Mouse (Mus musculus) testis, adult 2 months (tissue): ENCODE results near the gene Spcs2. TPM values are rescaled to one million over a fixed set of nuclear protein-coding genes. Genes with fewer than 3 reads are reported as not detected.
A peak's percentile ranks its signal among the peaks of the same experiment; 100 is the strongest.

Experiments used
- H3K27ac ChIP-seq: fragments of 200-500 bp; 2 replicates; pipeline ENCODE4 v1.5.1; 2012; ENCODE audit warnings: low read depth, low read length; ENCODE audit not compliant: control insufficient read depth, insufficient read depth
- H3K27me3 ChIP-seq: fragments of 200-500 bp; 2 replicates; pipeline ENCODE4 v1.6.1; 2012; ENCODE audit warnings: mild to moderate bottlenecking, low read length, moderate library complexity; ENCODE audit not compliant: control insufficient read depth, insufficient read depth
- H3K36me3 ChIP-seq: fragments of 200-500 bp; 2 replicates; pipeline ENCODE4 v1.6.1; 2012; ENCODE audit warnings: mild to moderate bottlenecking, low read length; ENCODE audit not compliant: control insufficient read depth, insufficient read depth
- H3K4me1 ChIP-seq: fragments of 200-500 bp; 2 replicates; pipeline ENCODE4 v1.6.1; 2012; ENCODE audit warnings: low read length; ENCODE audit not compliant: control insufficient read depth, insufficient read depth
- H3K4me3 ChIP-seq: fragments of 200-500 bp; 2 replicates; pipeline ENCODE4 v1.5.1; 2012; ENCODE audit warnings: low read depth, mild to moderate bottlenecking, low read length, moderate library complexity, mixed read lengths; ENCODE audit not compliant: control insufficient read depth
- CTCF ChIP-seq: fragments of 200-500 bp; IDR thresholded peaks from 2 replicates; pipeline ENCODE4 v1.5.1; 2012; ENCODE audit warnings: low read depth, mild to moderate bottlenecking, inconsistent platforms, low read length, moderate library complexity; ENCODE audit not compliant: control insufficient read depth, insufficient read depth, insufficient replicate concordance
- POLR2A ChIP-seq: fragments of 200-500 bp; IDR thresholded peaks from 2 replicates; pipeline ENCODE4 v1.6.1; 2012; ENCODE audit warnings: low read depth, mild to moderate bottlenecking, inconsistent platforms, low read length, moderate library complexity; ENCODE audit not compliant: control insufficient read depth
- polyA plus RNA-seq: library from polyadenylated mRNA; depleted of rRNA; stranded (reverse); fragments of >200 nt; gene quantifications from 2 replicates; pipeline ENCODE4 v1.2.3, GENCODE M21; 2012

The Spcs2 gene
- polyA plus RNA-seq, 1 experiment: 204 TPM

DNA sequence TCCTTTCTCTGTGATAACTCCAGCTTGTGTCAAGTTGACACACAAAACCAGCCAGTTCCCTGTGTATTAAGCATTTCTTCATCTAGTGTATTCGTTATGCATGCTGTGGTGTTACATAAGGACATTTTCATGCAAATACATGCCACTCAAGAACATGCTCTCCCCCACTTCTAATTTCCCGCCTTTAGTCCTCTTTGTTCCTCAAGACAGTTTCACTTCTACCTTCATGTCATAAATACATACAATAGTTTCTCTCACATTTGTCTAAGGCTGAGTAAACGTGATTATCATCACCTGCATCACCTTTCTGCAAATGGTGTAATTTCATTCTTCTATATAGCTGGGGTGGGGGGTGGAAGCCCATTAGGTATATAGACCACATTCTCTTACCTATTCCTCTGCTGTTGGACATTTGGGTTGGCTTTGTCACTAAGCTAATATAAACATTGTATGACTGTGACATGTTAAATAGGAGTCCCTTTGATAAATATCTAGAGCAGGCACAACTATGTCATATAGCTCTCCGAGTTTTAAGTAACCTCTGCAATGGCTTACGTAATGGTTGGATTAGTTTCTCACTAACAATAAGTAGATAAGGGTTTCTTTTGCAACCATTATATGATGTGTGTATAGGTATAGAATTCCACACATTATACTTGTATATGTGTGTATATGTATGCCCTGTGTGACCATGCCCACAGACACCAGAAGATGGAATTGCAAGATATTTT, 30.0 kb downstream of the Spcs2 start:
- Histone ChIP-seq H3K4me1 (no peaks in the 10 kb centered on the region; the same call in 1 of the 2 replicates), H3K27me3 (no peaks in the 10 kb centered on the region), H3K4me3 (no peak overlapping the region), H3K36me3 (no peaks in the 10 kb centered on the region), H3K27ac (no peak overlapping the region)
- TF ChIP-seq POLR2A (no peak), CTCF (no peak)

DNA sequence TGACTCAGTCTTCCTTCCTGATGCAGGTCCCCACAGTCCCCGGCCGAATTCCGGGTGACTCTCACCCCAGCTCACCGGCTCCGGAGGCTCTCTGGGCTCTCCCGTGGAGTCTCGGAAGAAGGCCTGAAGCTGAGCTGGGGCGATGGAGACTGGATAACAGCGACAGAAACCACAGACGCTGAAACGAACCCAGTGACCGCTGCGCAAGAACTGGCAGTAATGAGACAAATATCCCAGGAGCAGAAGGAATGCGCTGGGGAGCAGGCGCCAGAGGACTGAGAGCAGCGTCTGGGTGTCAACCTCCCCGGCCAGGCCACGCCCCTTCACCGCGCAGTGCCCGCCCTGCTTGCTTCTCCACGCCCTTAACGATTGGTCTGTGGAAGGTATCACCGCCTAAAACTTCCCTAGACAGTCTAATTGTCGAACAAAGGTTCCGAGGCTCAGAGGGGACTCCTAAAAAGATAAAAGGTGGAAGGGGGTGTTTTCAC, 35.1 kb downstream of the Spcs2 start, which contains the start of gene Neu3:
Gene Neu3, minus strand, starts transcription at position 335 of the 488 bp plus-strand sequence.
- H3K27me3 ChIP-seq: no peaks in the 10 kb centered on the region
- no peaks in the 10 kb centered on the region; the same call in 1 of the 2 replicates for H3K4me1 ChIP-seq
- H3K36me3 ChIP-seq: no peaks in the 10 kb centered on the region
- TF ChIP-seq CTCF (no peak), POLR2A (peak; percentile 61)
- peak within 1 kb of the TSS; percentile 62 for H3K4me3 ChIP-seq
- 0 out of 2 replicates have a peak within 1 kb of the TSS, but pooled peaks have one; percentile 1 for H3K27ac ChIP-seq

DNA sequence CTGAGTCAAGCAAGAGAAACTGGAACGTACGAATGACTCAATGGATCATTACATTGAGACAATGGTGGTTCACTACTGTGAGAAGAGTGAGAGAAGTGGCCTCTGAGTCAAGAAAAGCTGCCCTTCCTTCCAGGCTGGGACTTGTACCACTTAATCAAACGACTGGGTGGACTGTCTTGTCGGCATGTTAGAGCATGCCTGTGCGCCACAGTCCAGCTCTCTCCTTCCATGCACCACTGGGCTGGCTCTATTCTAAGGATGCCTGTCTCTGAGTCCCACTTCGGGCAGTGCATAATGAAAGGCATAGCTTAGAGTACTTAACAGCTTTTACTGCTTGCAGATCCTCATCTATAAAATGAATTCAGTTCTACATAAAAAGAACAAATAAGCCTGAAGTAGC, 37.2 kb downstream of the Spcs2 start:
- no peak overlapping the region for H3K27ac ChIP-seq
- H3K27me3 ChIP-seq: no peaks in the 10 kb centered on the region
- no peaks in the 10 kb centered on the region; the same call in 1 of the 2 replicates for H3K4me1 ChIP-seq
- H3K36me3 ChIP-seq: no peaks in the 10 kb centered on the region
- H3K4me3 ChIP-seq: no peak overlapping the region
- TF ChIP-seq POLR2A: no peak
- no peak for TF ChIP-seq CTCF

DNA sequence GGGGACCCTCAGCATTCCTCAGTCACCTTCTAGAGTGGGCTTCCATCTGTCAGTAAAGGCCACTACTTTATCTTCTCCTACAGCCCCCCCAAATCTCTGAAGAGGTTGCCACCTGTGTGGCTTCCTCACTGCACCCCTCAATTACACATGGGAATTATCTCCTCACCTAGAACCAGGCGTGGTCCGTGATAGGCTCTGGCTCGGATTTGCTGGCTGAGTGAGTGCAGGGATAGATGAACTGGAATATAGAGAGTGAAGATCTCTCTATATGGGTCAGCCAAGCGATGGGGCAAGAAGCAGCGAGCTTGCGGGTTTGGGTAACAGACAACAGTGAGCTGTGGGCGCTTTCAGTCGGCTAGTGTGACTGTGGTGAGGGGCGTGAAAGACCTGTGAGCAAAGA, 37.8 kb downstream of the Spcs2 start:
- no peaks in the 10 kb centered on the region; the same call in 1 of the 2 replicates for H3K4me1 ChIP-seq
- H3K27me3 ChIP-seq: no peaks in the 10 kb centered on the region
- H3K27ac ChIP-seq: no peak overlapping the region
- H3K4me3 ChIP-seq: no peak overlapping the region
- no peaks in the 10 kb centered on the region for H3K36me3 ChIP-seq
- no peak for TF ChIP-seq POLR2A
- no peak for TF ChIP-seq CTCF

DNA sequence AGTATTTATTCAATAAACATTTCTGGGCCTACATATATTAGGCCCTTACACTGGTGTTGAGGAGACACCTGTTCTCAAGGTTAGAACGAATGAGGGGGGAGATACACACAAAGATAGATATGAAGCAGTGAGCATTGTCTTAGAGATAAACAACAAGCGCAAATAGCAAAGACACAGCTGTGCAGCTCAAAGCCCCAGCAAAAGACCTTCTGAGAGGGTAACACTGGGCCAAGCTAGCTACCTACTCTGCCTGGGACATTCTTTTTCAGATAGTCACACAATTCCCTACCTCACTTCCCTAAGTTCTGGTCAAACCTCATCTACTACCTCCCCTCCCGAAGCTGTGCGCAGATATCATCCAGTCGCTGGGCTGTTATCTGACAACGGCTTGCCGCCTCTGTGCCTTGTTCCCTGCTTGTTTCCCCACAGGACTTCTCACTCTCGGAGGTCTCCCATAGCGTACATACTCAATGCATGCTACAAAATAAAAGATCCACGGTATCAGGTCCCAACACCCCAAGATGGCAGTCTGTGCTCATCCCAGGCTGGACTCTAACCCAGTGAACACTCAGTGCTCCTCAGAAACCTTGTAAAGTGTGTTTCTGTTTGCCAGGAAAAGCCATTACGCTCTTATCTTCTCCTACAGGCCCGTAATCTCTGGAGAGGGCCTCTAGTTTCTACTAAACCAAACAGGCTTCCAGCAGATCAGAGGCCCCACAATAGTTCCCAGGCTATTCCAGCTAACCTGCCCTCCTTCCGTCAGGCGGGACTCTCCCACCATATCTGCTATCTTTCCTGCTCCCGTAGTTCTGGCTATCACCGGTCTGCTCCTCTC, 38.4 kb downstream of the Spcs2 start:
- no peak overlapping the region for H3K4me3 ChIP-seq
- H3K27ac ChIP-seq: no peak overlapping the region
- no peak for TF ChIP-seq POLR2A
- TF ChIP-seq CTCF: no peak
- H3K36me3 ChIP-seq: no peaks in the 10 kb centered on the region
- H3K27me3 ChIP-seq: no peaks in the 10 kb centered on the region
- H3K4me1 ChIP-seq: no peaks in the 10 kb centered on the region; the same call in 1 of the 2 replicates

DNA sequence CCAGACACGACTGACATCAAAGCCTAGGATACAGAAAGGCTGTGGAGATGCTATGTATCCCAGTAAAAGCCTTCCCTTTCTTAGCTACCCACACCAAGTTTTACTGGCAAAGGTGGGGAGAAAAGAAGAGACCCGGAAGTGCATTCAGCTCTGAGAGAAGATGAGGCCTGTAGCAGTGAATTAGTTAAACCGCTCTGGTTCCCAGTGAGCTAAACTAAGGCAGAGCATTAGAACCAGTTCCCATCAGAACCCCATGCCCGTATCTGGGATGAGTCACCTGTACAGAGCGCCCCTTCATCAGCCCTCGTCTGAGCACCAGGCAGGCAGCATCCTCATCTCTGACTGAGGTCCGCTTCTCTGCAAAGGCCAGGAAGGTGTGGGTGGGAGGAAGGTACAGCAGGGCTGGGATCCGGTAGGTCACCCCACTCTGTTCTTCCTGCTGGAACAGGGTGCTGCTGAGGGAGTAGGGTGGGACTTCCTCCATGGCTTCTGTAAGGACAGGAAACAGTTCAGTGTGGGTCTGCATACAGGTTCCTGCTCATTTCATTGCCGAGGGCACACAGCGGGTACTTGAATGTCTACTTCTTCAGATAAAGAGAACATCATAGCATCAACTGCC, 40.1 kb downstream of the Spcs2 start:
- no peak overlapping the region for H3K27ac ChIP-seq
- H3K4me1 ChIP-seq: no peaks in the 10 kb centered on the region
- no peaks in the 10 kb centered on the region for H3K36me3 ChIP-seq
- no peak for TF ChIP-seq CTCF
- no peak for TF ChIP-seq POLR2A
- H3K27me3 ChIP-seq: no peaks in the 10 kb centered on the region
- no peak overlapping the region for H3K4me3 ChIP-seq

DNA sequence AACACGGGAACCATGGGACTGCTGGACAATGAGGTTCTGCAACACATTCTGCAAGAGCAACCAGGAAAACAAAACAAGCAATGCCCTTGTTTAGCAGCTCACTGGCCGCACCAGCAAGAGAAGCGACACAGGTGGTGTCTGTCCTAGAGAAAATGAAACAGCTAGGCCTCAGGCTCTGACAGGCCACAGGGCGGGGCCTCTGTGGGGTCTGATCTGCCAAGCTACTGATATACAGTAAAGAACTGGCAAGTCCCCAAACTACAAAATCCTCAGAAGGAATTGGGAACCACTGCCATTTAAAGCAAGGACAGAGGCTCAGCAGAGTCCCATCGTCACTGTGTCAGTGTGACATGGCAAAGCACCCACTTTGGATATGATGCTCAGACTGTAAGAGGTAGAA, 40.8 kb downstream of the Spcs2 start:
- no peak overlapping the region for H3K27ac ChIP-seq
- no peak overlapping the region for H3K4me3 ChIP-seq
- no peaks in the 10 kb centered on the region for H3K4me1 ChIP-seq
- no peak for TF ChIP-seq POLR2A
- TF ChIP-seq CTCF: no peak
- H3K27me3 ChIP-seq: no peaks in the 10 kb centered on the region
- no peaks in the 10 kb centered on the region for H3K36me3 ChIP-seq
